Mouse (Mus musculus) MEL (cell line): ENCODE results near the gene Cdk14. TPM values are rescaled to one million over a fixed set of nuclear protein-coding genes. Genes with fewer than 3 reads are reported as not detected.

Source experiments
- DNase-seq: peaks from one replicate; pipeline ENCODE4 v3.0.0; 2011; ENCODE audit warnings: low read depth, low spot score
- H3K27ac ChIP-seq: 2 replicates; pipeline ENCODE4 v1.5.1; 2012; ENCODE audit warnings: low read depth, mild to moderate bottlenecking, control low read depth, low read length, moderate library complexity; ENCODE audit not compliant: control insufficient read depth
- H3K27me3 ChIP-seq, 2 experiments: fragments of 150-350 bp in 1 of 2; sonication (generic) in 1 of 2; 2 replicates each; pipeline ENCODE4 v1.6.1; 2012; ENCODE audit warnings: low read length in 2 of 2, mild to moderate bottlenecking in 2 of 2, improper control_type of control experiment in 1 of 2, moderate library complexity in 1 of 2; ENCODE audit not compliant: insufficient read depth in 2 of 2, control insufficient read depth in 1 of 2
- H3K36me3 ChIP-seq, 2 experiments: 2 replicates each; pipeline ENCODE4 v1.6.1; 2012 to 2014; ENCODE audit warnings: low read length in 2 of 2, improper control_type of control experiment in 1 of 2, inconsistent platforms in 1 of 2, mild to moderate bottlenecking in 1 of 2; ENCODE audit not compliant: insufficient read depth in 2 of 2, control insufficient read depth in 1 of 2
- H3K4me1 ChIP-seq, 2 experiments: fragments of 150-350 bp in 1 of 2; sonication (generic) in 1 of 2; 2 replicates each; pipeline ENCODE4 v1.6.1; 2012; ENCODE audit warnings: low read length in 2 of 2, improper control_type of control experiment in 1 of 2, mild to moderate bottlenecking in 1 of 2; ENCODE audit not compliant: insufficient read depth in 2 of 2, control insufficient read depth in 1 of 2
- H3K4me3 ChIP-seq, 2 experiments: fragments of 150-350 bp in 1 of 2; sonication (generic) in 1 of 2; 2 replicates each; pipeline ENCODE4 v1.5.1; 2012; ENCODE audit warnings: low read depth in 2 of 2, low read length in 2 of 2, mild to moderate bottlenecking in 2 of 2, moderate library complexity in 2 of 2, control low read depth in 1 of 2, improper control_type of control experiment in 1 of 2; ENCODE audit not compliant: control insufficient read depth in 1 of 2, insufficient read depth in 1 of 2
- H3K79me2 ChIP-seq: 2 replicates; pipeline ENCODE4 v1.6.1; 2012; ENCODE audit warnings: mild to moderate bottlenecking, low read length, moderate library complexity; ENCODE audit not compliant: control insufficient read depth, poor library complexity, insufficient read depth
- H3K9ac ChIP-seq: 2 replicates; pipeline ENCODE4 v1.6.1; 2012; ENCODE audit warnings: low read depth, mild to moderate bottlenecking, control low read depth, low read length, moderate library complexity; ENCODE audit not compliant: control insufficient read depth, poor library complexity, severe bottlenecking
- H3K9me3 ChIP-seq: fragments of 150-350 bp; sonication (generic); replicated peaks from 2 replicates; pipeline ENCODE4 v1.6.1; 2012; ENCODE audit warnings: mild to moderate bottlenecking, low read length, improper control_type of control experiment, moderate library complexity; ENCODE audit not compliant: insufficient read depth
- BHLHE40 ChIP-seq: IDR thresholded peaks from 2 replicates; pipeline ENCODE4 v1.6.1; 2012; ENCODE audit warnings: low read depth, mild to moderate bottlenecking, inconsistent platforms, low read length, improper control_type of control experiment, borderline replicate concordance
- CHD1 ChIP-seq: IDR thresholded peaks from 2 replicates; pipeline ENCODE4 v1.6.1; 2012; ENCODE audit warnings: low read depth, mild to moderate bottlenecking, inconsistent platforms, low read length, improper control_type of control experiment
- ELF1 ChIP-seq: IDR thresholded peaks from 2 replicates; pipeline ENCODE4 v1.6.1; 2014; ENCODE audit warnings: low read depth, mild to moderate bottlenecking, inconsistent platforms, low read length, improper control_type of control experiment, moderate library complexity
- EP300 ChIP-seq, 2 experiments: IDR thresholded peaks; 2 replicates each; pipeline ENCODE4 v1.6.1; 2011; ENCODE audit warnings: improper control_type of control experiment in 2 of 2, low read length in 2 of 2, low read depth in 1 of 2, mild to moderate bottlenecking in 1 of 2
- ETS1 ChIP-seq: IDR thresholded peaks from 2 replicates; pipeline ENCODE4 v1.6.1; 2012; ENCODE audit warnings: low read depth, mild to moderate bottlenecking, inconsistent platforms, low read length, improper control_type of control experiment, moderate library complexity
- GABPA ChIP-seq: IDR thresholded peaks from 2 replicates; pipeline ENCODE4 v1.6.1; 2012; ENCODE audit warnings: low read depth, mild to moderate bottlenecking, inconsistent platforms, low read length, improper control_type of control experiment, moderate library complexity
- HCFC1 ChIP-seq: IDR thresholded peaks from 2 replicates; pipeline ENCODE4 v1.6.1; 2012; ENCODE audit warnings: low read depth, mild to moderate bottlenecking, inconsistent platforms, low read length, improper control_type of control experiment, moderate library complexity
- JUND ChIP-seq: IDR thresholded peaks from 2 replicates; pipeline ENCODE4 v1.6.1; 2011; ENCODE audit warnings: low read depth, mild to moderate bottlenecking, improper control_type of control experiment, low read length
- MAX ChIP-seq: IDR thresholded peaks from 2 replicates; pipeline ENCODE4 v1.6.1; 2011; ENCODE audit warnings: low read length, improper control_type of control experiment
- MEF2A ChIP-seq: IDR thresholded peaks from 2 replicates; pipeline ENCODE4 v1.6.1; 2014; ENCODE audit warnings: low read depth, mild to moderate bottlenecking, inconsistent platforms, low read length, improper control_type of control experiment; ENCODE audit not compliant: poor library complexity, insufficient replicate concordance, severe bottlenecking; ENCODE audit errors: extremely low read depth
- NELFE ChIP-seq: IDR thresholded peaks from 2 replicates; pipeline ENCODE4 v1.6.1; 2011; ENCODE audit warnings: low read depth, low read length, improper control_type of control experiment
- NRF1 ChIP-seq: IDR thresholded peaks from 2 replicates; pipeline ENCODE4 v1.6.1; 2014; ENCODE audit warnings: low read depth, mild to moderate bottlenecking, inconsistent platforms, low read length, improper control_type of control experiment, moderate library complexity; ENCODE audit not compliant: poor library complexity, insufficient read depth, severe bottlenecking
- POLR2A ChIP-seq, 2 experiments: IDR thresholded peaks; 2 replicates each; pipeline ENCODE4 v1.6.1; 2011 to 2012; ENCODE audit warnings: low read length in 2 of 2, mild to moderate bottlenecking in 2 of 2, control low read depth in 1 of 2, improper control_type of control experiment in 1 of 2, low read depth in 1 of 2, moderate library complexity in 1 of 2; ENCODE audit not compliant: control insufficient read depth in 1 of 2, insufficient read depth in 1 of 2, poor library complexity in 1 of 2
- POLR2AphosphoS5 ChIP-seq: IDR thresholded peaks from 2 replicates; pipeline ENCODE4 v1.6.1; 2012; ENCODE audit warnings: low read depth, borderline replicate concordance, mild to moderate bottlenecking, inconsistent platforms, low read length, moderate library complexity, mixed read lengths
- RAD21 ChIP-seq: IDR thresholded peaks from 2 replicates; pipeline ENCODE4 v1.6.1; 2011; ENCODE audit warnings: mild to moderate bottlenecking, low read depth, low read length, improper control_type of control experiment
- RCOR1 ChIP-seq: IDR thresholded peaks from 2 replicates; pipeline ENCODE4 v1.6.1; 2012; ENCODE audit warnings: low read depth, mild to moderate bottlenecking, inconsistent platforms, low read length, improper control_type of control experiment
- SMC3 ChIP-seq: IDR thresholded peaks from 2 replicates; pipeline ENCODE4 v1.6.1; 2011; ENCODE audit warnings: low read depth, low read length, improper control_type of control experiment
- TBP ChIP-seq: IDR thresholded peaks from 2 replicates; pipeline ENCODE4 v1.8.0; 2011; ENCODE audit warnings: low read depth, low read length, improper control_type of control experiment
- TCF12 ChIP-seq: IDR thresholded peaks from 2 replicates; pipeline ENCODE4 v1.6.1; 2014; ENCODE audit warnings: low read depth, mild to moderate bottlenecking, inconsistent platforms, low read length, improper control_type of control experiment, moderate library complexity
- UBTF ChIP-seq: IDR thresholded peaks from 2 replicates; pipeline ENCODE4 v1.6.1; 2012; ENCODE audit warnings: low read depth, mild to moderate bottlenecking, inconsistent platforms, low read length, improper control_type of control experiment, moderate library complexity, borderline replicate concordance; ENCODE audit not compliant: insufficient read depth
- polyA plus RNA-seq, 2 experiments: library from polyadenylated mRNA; stranded (reverse) in 1 of 2; unstranded in 1 of 2; fragments of >175 nt in 1 of 2; fragments of >200 nt in 1 of 2; gene quantifications; 2 replicates each; pipeline versions ENCODE4 v1.2.1 to v1.2.4; 2012; ENCODE audit warnings: low replicate concordance in 2 of 2, low read depth in 1 of 2; ENCODE audit not compliant: insufficient read length in 2 of 2, insufficient read depth in 1 of 2, missing spikeins in 1 of 2
- total RNA-seq: library from RNA; depleted of rRNA; stranded (reverse); fragments of 300-350 nt; gene quantifications from 2 replicates; pipeline ENCODE4 v1.2.3, GENCODE M21; 2012

The Cdk14 gene
- total and polyA plus RNA-seq, 3 experiments = not detected

DNA sequence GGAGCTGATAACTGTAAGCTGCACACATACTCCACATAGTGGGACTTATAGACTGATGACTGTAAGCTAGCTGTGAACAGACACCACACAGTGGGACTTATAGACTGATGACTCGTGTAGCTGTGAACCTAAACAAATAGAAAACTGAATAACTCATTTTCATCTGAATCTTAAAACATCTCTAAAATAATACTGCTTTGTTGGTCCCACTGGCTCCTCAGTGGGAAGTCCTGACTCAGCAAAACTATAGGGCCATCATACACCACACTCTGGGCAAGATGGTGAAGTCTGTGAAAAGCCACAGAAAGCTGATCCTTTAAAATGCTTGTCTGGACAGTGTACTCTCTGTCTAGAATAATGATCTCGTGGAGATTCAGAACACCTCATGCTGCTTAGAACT, 464.7 kb downstream of the Cdk14 start:
- Histone ChIP-seq H3K36me3 (no peaks in the 10 kb centered on the region), H3K27ac (no peak overlapping the region), H3K9ac (no peak overlapping the region), H3K4me1 (no peaks in the 10 kb centered on the region), H3K79me2 (no peaks in the 10 kb centered on the region), H3K4me3 (no peak overlapping the region), H3K27me3 (no peaks in the 10 kb centered on the region), H3K9me3 (no peaks in the 10 kb centered on the region)
- TF ChIP-seq MAX = no peak
- no peak for TF ChIP-seq POLR2A (IDR thresholded peaks at IDR 0.05; ENCODE audit: control insufficient read depth in 1 of 2, insufficient read depth in 1 of 2, low read depth in 1 of 2, low read length in 2 of 2, poor library complexity in 1 of 2)
- no peak for TF ChIP-seq SMC3
- no peak for TF ChIP-seq NRF1
- TF ChIP-seq ETS1 = no peak
- no peak for TF ChIP-seq TBP
- TF ChIP-seq BHLHE40 = no peak
- no peak for TF ChIP-seq RCOR1
- no peak for TF ChIP-seq GABPA
- TF ChIP-seq UBTF = no peak
- TF ChIP-seq JUND = no peak
- no peak for TF ChIP-seq MEF2A
- no peak for TF ChIP-seq CHD1
- DNase-seq = no peak

GRCm38 (mm10) chr5:4949433-4949832, 470.7 kb downstream of the Cdk14 start:
- Histone ChIP-seq H3K27me3 (no peaks in the 10 kb centered on the region), H3K4me3 (no peak overlapping the region), H3K9ac (no peak overlapping the region), H3K79me2 (no peaks in the 10 kb centered on the region), H3K27ac (no peak overlapping the region), H3K9me3 (no peaks in the 10 kb centered on the region), H3K36me3 (no peaks in the 10 kb centered on the region), H3K4me1 (no peaks in the 10 kb centered on the region)
- no peak for DNase-seq
- TF ChIP-seq NRF1 (no peak), EP300 (IDR thresholded peaks at IDR 0.05; ENCODE audit: low read depth in 1 of 2, low read length in 2 of 2) (no peak), CHD1 (no peak), TCF12 (no peak), HCFC1 (no peak), ELF1 (no peak), NELFE (no peak), POLR2AphosphoS5 (no peak), RAD21 (no peak), ETS1 (no peak)
